Mouse (Mus musculus): Measurements from ENCODE around the gene Ubn2. TPM values are rescaled to one million over a fixed set of nuclear protein-coding genes. Genes with fewer than 3 reads are reported as not detected.
A peak's percentile ranks its signal among the peaks of the same experiment; 100 is the strongest.
"Not testable (repeated sequence)": the region's sequence is repeated elsewhere in the genome, so short reads cannot be mapped to it uniquely, and the experiment has no call there.

Gene Ubn2
- total and polyA plus RNA-seq, 3 experiments = 12.1 to 39.4 (median 16.0) TPM

DNA sequence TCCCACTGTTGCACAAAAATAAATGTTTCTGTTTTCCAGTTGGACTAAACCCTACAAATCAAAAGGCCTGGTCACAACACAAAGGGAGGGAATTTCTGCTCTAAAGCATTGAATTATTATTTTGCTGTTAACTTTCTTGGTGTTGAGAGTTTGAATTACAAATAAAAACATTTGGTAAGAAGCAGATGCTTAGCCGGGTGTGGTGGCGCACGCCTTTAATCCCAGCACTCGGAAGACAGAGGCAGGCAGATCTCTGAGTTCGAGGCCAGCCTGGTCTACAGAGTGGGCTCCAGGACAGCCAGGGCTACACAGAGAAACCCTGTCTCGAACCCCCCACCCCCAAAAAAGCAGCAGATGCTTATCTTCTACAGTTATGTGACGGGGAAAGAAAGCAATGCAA, 114.8 kb downstream of the Ubn2 start:
- H3K9me3 ChIP-seq (replicated peaks; ENCODE audit: insufficient read depth, low read length); H3K4me1 ChIP-seq (ENCODE audit: control insufficient read depth in 1 of 2, insufficient read depth in 2 of 2, low read length in 2 of 2); DNase-seq (ENCODE audit: low read depth, low spot score); H3K27ac ChIP-seq (ENCODE audit: control insufficient read depth, low read depth, low read length); H3K9ac ChIP-seq (ENCODE audit: control insufficient read depth, low read depth, low read length, poor library complexity, severe bottlenecking); H3K4me3 ChIP-seq (ENCODE audit: control insufficient read depth in 1 of 2, insufficient read depth in 1 of 2, low read depth in 2 of 2, low read length in 2 of 2); H3K27me3 ChIP-seq (ENCODE audit: control insufficient read depth in 1 of 2, insufficient read depth in 2 of 2, low read length in 2 of 2): not testable (repeated sequence)
- Histone ChIP-seq H3K79me2 (ENCODE audit: control insufficient read depth, insufficient read depth, low read length, poor library complexity) (peaks cover 16% of the 10 kb centered on the region), H3K36me3 (ENCODE audit: control insufficient read depth in 1 of 2, insufficient read depth in 2 of 2, low read length in 2 of 2) (peaks cover 2 to 10% of the 10 kb centered on the region in 2 experiments; a peak in 3 of 4 replicates)
- peak; percentile 58 for TF ChIP-seq TBP (IDR thresholded peaks at IDR 0.05; ENCODE audit: low read depth, low read length)
- TF ChIP-seq ZMIZ1 (IDR thresholded peaks at IDR 0.05; ENCODE audit: low read depth, low read length) = 0 out of 2 replicates have a peak, but pooled peaks have one; percentile 13

DNA sequence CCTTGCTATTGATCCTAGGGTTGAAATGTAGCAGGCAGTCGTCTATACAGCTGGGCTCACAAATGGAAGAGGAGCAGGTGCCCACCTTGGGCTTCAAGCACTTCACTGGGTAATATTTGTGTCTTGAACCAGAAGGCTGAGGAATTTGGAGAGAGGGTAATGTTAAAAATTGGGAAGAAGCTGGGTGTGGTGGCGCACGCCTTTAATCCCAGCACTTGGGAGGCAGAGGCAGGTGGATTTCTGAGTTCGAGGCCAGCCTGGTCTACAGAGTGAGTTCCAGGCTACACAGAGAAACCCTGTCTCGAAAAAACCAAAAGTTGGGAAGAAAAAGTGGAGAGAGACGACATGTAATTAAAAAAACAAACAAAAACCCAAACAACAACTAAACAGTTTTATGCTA, 116.1 kb downstream of the Ubn2 start:
- TF ChIP-seq TBP (IDR thresholded peaks at IDR 0.05; ENCODE audit: low read depth, low read length) = peak; percentile 40
- peaks cover 8 to 22% of the 10 kb centered on the region in 2 experiments for H3K36me3 ChIP-seq (ENCODE audit: control insufficient read depth in 1 of 2, insufficient read depth in 2 of 2, low read length in 2 of 2)
- DNase-seq (ENCODE audit: low read depth, low spot score) = peak; percentile 37
- H3K4me3 ChIP-seq (ENCODE audit: control insufficient read depth in 1 of 2, insufficient read depth in 1 of 2, low read depth in 2 of 2, low read length in 2 of 2) = peak overlapping the region; percentile 75 to 94
- H3K27ac ChIP-seq (ENCODE audit: control insufficient read depth, low read depth, low read length) = peak overlapping the region; percentile 98
- H3K4me1 ChIP-seq (ENCODE audit: control insufficient read depth in 1 of 2, insufficient read depth in 2 of 2, low read length in 2 of 2) = peaks cover 10 to 12% of the 10 kb centered on the region in 2 experiments
- H3K79me2 ChIP-seq (ENCODE audit: control insufficient read depth, insufficient read depth, low read length, poor library complexity) = peaks cover 27% of the 10 kb centered on the region
- peak overlapping the region; percentile 95 for H3K9ac ChIP-seq (ENCODE audit: control insufficient read depth, low read depth, low read length, poor library complexity, severe bottlenecking)
- not testable (repeated sequence) for H3K27me3 ChIP-seq (ENCODE audit: control insufficient read depth in 1 of 2, insufficient read depth in 2 of 2, low read length in 2 of 2); H3K9me3 ChIP-seq (replicated peaks; ENCODE audit: insufficient read depth, low read length)

DNA sequence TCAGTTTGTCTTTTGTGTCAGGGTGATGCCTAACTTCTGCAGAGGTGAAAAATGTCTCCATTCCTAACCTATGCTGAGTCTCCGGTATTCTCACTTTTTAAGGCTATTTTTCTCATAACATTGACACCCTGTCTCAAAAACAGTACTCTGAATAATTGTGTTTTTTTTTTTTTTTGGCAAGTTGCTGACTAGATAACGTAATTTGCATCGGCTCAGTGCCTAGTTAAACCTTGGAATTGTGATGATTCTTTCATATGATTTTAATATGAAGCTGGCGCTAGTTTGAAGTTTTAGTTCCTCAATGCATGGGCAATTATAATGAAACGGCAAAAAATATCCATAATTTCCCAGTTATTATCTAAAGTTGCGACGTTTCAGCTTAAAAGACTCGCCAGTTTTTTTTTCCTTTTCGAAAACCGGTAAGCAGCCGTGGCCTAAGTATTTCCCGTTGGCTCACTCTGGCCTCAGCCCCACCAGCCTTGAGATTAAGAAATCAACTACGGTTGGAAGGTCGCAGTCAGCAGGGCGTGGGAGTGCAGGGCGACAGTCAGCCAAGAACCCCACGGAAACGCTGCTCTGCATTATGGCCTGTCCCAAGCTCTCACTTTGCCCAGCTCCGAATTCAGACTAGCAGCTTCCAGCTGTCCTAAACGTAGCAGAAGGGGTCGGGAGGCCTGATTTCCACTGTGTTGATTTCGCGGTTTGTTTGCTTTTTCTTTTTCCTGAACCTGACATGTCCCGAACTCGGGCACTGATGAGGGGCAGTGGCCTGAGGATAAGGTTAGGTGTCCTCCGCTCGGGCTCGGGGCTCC, 116.7 kb downstream of the Ubn2 start:
- peaks cover 12% of the 10 kb centered on the region in 2 experiments for H3K4me1 ChIP-seq (ENCODE audit: control insufficient read depth in 1 of 2, insufficient read depth in 2 of 2, low read length in 2 of 2)
- H3K27ac ChIP-seq (ENCODE audit: control insufficient read depth, low read depth, low read length) = peak overlapping the region; percentile 98
- peaks cover 29% of the 10 kb centered on the region for H3K79me2 ChIP-seq (ENCODE audit: control insufficient read depth, insufficient read depth, low read length, poor library complexity)
- no peaks in the 10 kb centered on the region for H3K9me3 ChIP-seq (replicated peaks; ENCODE audit: insufficient read depth, low read length)
- peak overlapping the region; percentile 75 to 94 for H3K4me3 ChIP-seq (ENCODE audit: control insufficient read depth in 1 of 2, insufficient read depth in 1 of 2, low read depth in 2 of 2, low read length in 2 of 2)
- DNase-seq (ENCODE audit: low read depth, low spot score) = peak; percentile 91
- peak overlapping the region; percentile 95 for H3K9ac ChIP-seq (ENCODE audit: control insufficient read depth, low read depth, low read length, poor library complexity, severe bottlenecking)
- H3K27me3 ChIP-seq (ENCODE audit: control insufficient read depth in 1 of 2, insufficient read depth in 2 of 2, low read length in 2 of 2) = no peaks in the 10 kb centered on the region
- H3K36me3 ChIP-seq (ENCODE audit: control insufficient read depth in 1 of 2, insufficient read depth in 2 of 2, low read length in 2 of 2) = peaks cover 14 to 26% of the 10 kb centered on the region in 2 experiments
- TF ChIP-seq HCFC1 (IDR thresholded peaks at IDR 0.05; ENCODE audit: low read depth, low read length) (0 out of 2 replicates have a peak, but pooled peaks have one; percentile 57), MAX (IDR thresholded peaks at IDR 0.05; ENCODE audit: low read length) (peak; percentile 19), KAT2A (conservative IDR thresholded peaks at IDR 0.05; ENCODE audit: low read depth, low read length) (no peak; the same call in 1 of the 2 replicates), ZKSCAN1 (IDR thresholded peaks at IDR 0.05; ENCODE audit: low read depth, low read length) (no peak), MEF2A (IDR thresholded peaks at IDR 0.05; ENCODE audit: extremely low read depth, insufficient replicate concordance, low read depth, low read length, poor library complexity, severe bottlenecking) (no peak), USF1 (IDR thresholded peaks at IDR 0.05; ENCODE audit: low read depth, low read length) (no peak), EP300 (IDR thresholded peaks at IDR 0.05; ENCODE audit: low read depth in 1 of 2, low read length in 2 of 2) (peak; percentile 32 to 46; a peak in 3 of 4 replicates), POLR2A (IDR thresholded peaks at IDR 0.05; ENCODE audit: control insufficient read depth in 1 of 2, insufficient read depth in 1 of 2, low read depth in 1 of 2, low read length in 2 of 2, poor library complexity in 1 of 2) (no peak; a peak in 1 of 4 replicates), BHLHE40 (IDR thresholded peaks at IDR 0.05; ENCODE audit: borderline replicate concordance, low read depth, low read length) (no peak), GATA1 (IDR thresholded peaks at IDR 0.05; ENCODE audit: low read depth, low read length) (0 out of 2 replicates have a peak, but pooled peaks have one; percentile 26), ZNF384 (IDR thresholded peaks at IDR 0.05; ENCODE audit: low read depth, low read length) (peak; percentile 95), GABPA (IDR thresholded peaks at IDR 0.05; ENCODE audit: low read depth, low read length) (no peak), ZC3H11A (IDR thresholded peaks at IDR 0.05; ENCODE audit: low read depth, low read length) (no peak), SIN3A (IDR thresholded peaks at IDR 0.05; ENCODE audit: low read length) (peak; percentile 66), ELF1 (IDR thresholded peaks at IDR 0.05; ENCODE audit: low read depth, low read length) (no peak), E2F4 (IDR thresholded peaks at IDR 0.05; ENCODE audit: borderline replicate concordance, low read depth, low read length) (no peak), POLR2AphosphoS2 (IDR thresholded peaks at IDR 0.05; ENCODE audit: low read length) (peak; percentile 72), NELFE (IDR thresholded peaks at IDR 0.05; ENCODE audit: low read depth, low read length) (no peak), NRF1 (IDR thresholded peaks at IDR 0.05; ENCODE audit: insufficient read depth, low read depth, low read length, poor library complexity, severe bottlenecking) (no peak), RAD21 (IDR thresholded peaks at IDR 0.05; ENCODE audit: low read depth, low read length) (no peak), JUND (IDR thresholded peaks at IDR 0.05; ENCODE audit: low read depth, low read length) (no peak), RCOR1 (IDR thresholded peaks at IDR 0.05; ENCODE audit: low read depth, low read length) (peak; percentile 30)

Measured in MEL (cell line).